Mouse (Mus musculus) forebrain, embryonic 16.5 days (tissue): ENCODE data around the gene Ablim1. TPM values are rescaled to one million over a fixed set of nuclear protein-coding genes. Genes with fewer than 3 reads are reported as not detected.

Source experiments
- ATAC-seq: fragments of 200-750 bp; cut with Nextera tagmentation; 2 replicates; pipeline ENCODE4 v1.8.0; 2017; ENCODE audit warnings: mild to moderate bottlenecking, moderate library complexity
- H3K27ac ChIP-seq: fragments of 300-500 bp; sonication (generic); 2 replicates; pipeline ENCODE4 v1.5.1; 2014; ENCODE audit warnings: low read length, control low read depth
- H3K27me3 ChIP-seq: fragments of 300-500 bp; sonication (generic); replicated peaks from 2 replicates; pipeline ENCODE4 v1.6.1; 2014; ENCODE audit warnings: low read length; ENCODE audit not compliant: control insufficient read depth, insufficient read depth
- H3K36me3 ChIP-seq: fragments of 300-500 bp; sonication (generic); 2 replicates; pipeline ENCODE4 v1.6.1; 2014; ENCODE audit not compliant: control insufficient read depth, insufficient read depth
- H3K4me1 ChIP-seq: fragments of 300-500 bp; sonication (generic); replicated peaks from 2 replicates; pipeline ENCODE4 v1.6.1; 2014; ENCODE audit warnings: low read length; ENCODE audit not compliant: control insufficient read depth, insufficient read depth
- H3K4me2 ChIP-seq: fragments of 300-500 bp; sonication (generic); 2 replicates; pipeline ENCODE4 v1.6.1; 2014; ENCODE audit warnings: mild to moderate bottlenecking, low read length, control low read depth
- H3K4me3 ChIP-seq: fragments of 300-500 bp; sonication (generic); replicated peaks from 2 replicates; pipeline ENCODE4 v1.5.1; 2014; ENCODE audit warnings: mild to moderate bottlenecking, low read length, control low read depth
- H3K9ac ChIP-seq: fragments of 300-500 bp; sonication (generic); replicated peaks from 2 replicates; pipeline ENCODE4 v1.6.1; 2014; ENCODE audit warnings: low read depth, low read length, control low read depth
- H3K9me3 ChIP-seq: fragments of 300-500 bp; sonication (generic); 2 replicates; pipeline ENCODE4 v1.6.1; 2016; ENCODE audit warnings: low read length; ENCODE audit not compliant: control insufficient read depth
- WGBS: fragments of 180-500 bp; shearing (Covaris S2); extraction: QIAGEN DNeasy Blood & Tissue Kit; methylation state at CpG from one replicate; pipeline ENCODE4 v1.1.7; 2014; 5-methylcytosine and 5-hydroxymethylcytosine counted together
- polyA plus RNA-seq: library from polyadenylated mRNA; unstranded; fragments of >200 nt; fragmentation: Nextera tagmentation; extraction: Ambion mirVana; gene quantifications from 2 replicates; pipeline ENCODE4 v1.2.1, GENCODE M21; 2015

Gene Ablim1
- polyA plus RNA-seq, 1 experiment from 2014 or later, result 47.1 TPM

GRCm38 (mm10) chr19:57358836-57359598 lies 44.3 kb upstream of the Ablim1 start:
- peaks cover 32% of the 10 kb centered on the region for H3K4me1 ChIP-seq
- H3K36me3 ChIP-seq, result no peaks in the 10 kb centered on the region
- H3K9me3 ChIP-seq, result no peaks in the 10 kb centered on the region
- no peak overlapping the region for H3K9ac ChIP-seq
- no peak for ATAC-seq
- WGBS, result 90% methylated on average over 20 of the region's 20 CpGs
- H3K4me3 ChIP-seq, result no peak overlapping the region
- H3K4me2 ChIP-seq, result peak overlapping the region; percentile 10; the same call in 1 of the 2 replicates
- no peak overlapping the region for H3K27ac ChIP-seq
- H3K27me3 ChIP-seq, result no peaks in the 10 kb centered on the region

GRCm38 (mm10) chr19:57358322-57358721 lies 43.6 kb upstream of the Ablim1 start:
- WGBS, result 79% methylated on average over 12 of the region's 12 CpGs
- H3K9me3 ChIP-seq, result no peaks in the 10 kb centered on the region
- no peak for ATAC-seq
- H3K4me1 ChIP-seq, result peaks cover 29% of the 10 kb centered on the region
- H3K4me2 ChIP-seq, result no peak overlapping the region
- H3K9ac ChIP-seq, result no peak overlapping the region
- no peaks in the 10 kb centered on the region for H3K36me3 ChIP-seq
- H3K27me3 ChIP-seq, result no peaks in the 10 kb centered on the region
- no peak overlapping the region for H3K4me3 ChIP-seq
- no peak overlapping the region for H3K27ac ChIP-seq

- no peak for ATAC-seq
- H3K36me3 ChIP-seq, result no peaks in the 10 kb centered on the region
- no peak overlapping the region for H3K4me2 ChIP-seq
- H3K4me3 ChIP-seq, result no peak overlapping the region
- no peak overlapping the region for H3K27ac ChIP-seq
- H3K4me1 ChIP-seq, result peaks cover 24% of the 10 kb centered on the region
- no peak overlapping the region for H3K9ac ChIP-seq
- no peaks in the 10 kb centered on the region for H3K9me3 ChIP-seq
- no peaks in the 10 kb centered on the region for H3K27me3 ChIP-seq
- WGBS, result 92% methylated on average over 5 of the region's 5 CpGs
These were observed 43.1 kb upstream of the Ablim1 start for GRCm38 (mm10) chr19:57357811-57358210.

GRCm38 (mm10) chr19:57357244-57357643 lies 42.5 kb upstream of the Ablim1 start:
- H3K4me2 ChIP-seq, result no peak overlapping the region
- WGBS, result 75% methylated on average over 6 of the region's 6 CpGs
- no peak for ATAC-seq
- H3K36me3 ChIP-seq, result no peaks in the 10 kb centered on the region
- no peak overlapping the region for H3K9ac ChIP-seq
- H3K27ac ChIP-seq, result no peak overlapping the region
- no peaks in the 10 kb centered on the region for H3K9me3 ChIP-seq
- peaks cover 19% of the 10 kb centered on the region for H3K4me1 ChIP-seq
- H3K4me3 ChIP-seq, result no peak overlapping the region
- H3K27me3 ChIP-seq, result no peaks in the 10 kb centered on the region

GRCm38 (mm10) chr19:57356273-57356672 lies 41.6 kb upstream of the Ablim1 start:
- Histone ChIP-seq H3K27ac (no peak overlapping the region), H3K9ac (no peak overlapping the region), H3K9me3 (no peaks in the 10 kb centered on the region), H3K4me3 (no peak overlapping the region), H3K4me1 (peaks cover 17% of the 10 kb centered on the region), H3K36me3 (no peaks in the 10 kb centered on the region), H3K4me2 (no peak overlapping the region), H3K27me3 (no peaks in the 10 kb centered on the region)
- ATAC-seq, result no peak
- WGBS, result 86% methylated on average over 7 of the region's 7 CpGs

- ATAC-seq, result no peak
- no peak overlapping the region for H3K4me3 ChIP-seq
- H3K27me3 ChIP-seq, result no peaks in the 10 kb centered on the region
- no peak overlapping the region for H3K9ac ChIP-seq
- no peaks in the 10 kb centered on the region for H3K9me3 ChIP-seq
- no peaks in the 10 kb centered on the region for H3K36me3 ChIP-seq
- H3K4me2 ChIP-seq, result no peak overlapping the region
- 86% methylated on average over 16 of the region's 16 CpGs for WGBS
- peaks cover 17% of the 10 kb centered on the region for H3K4me1 ChIP-seq
- no peak overlapping the region for H3K27ac ChIP-seq
These were observed 40.9 kb upstream of the Ablim1 start for GRCm38 (mm10) chr19:57355451-57356251.

GRCm38 (mm10) chr19:57354715-57355114 lies 40.0 kb upstream of the Ablim1 start:
- Histone ChIP-seq H3K4me3 (no peak overlapping the region), H3K9ac (no peak overlapping the region), H3K4me2 (no peak overlapping the region), H3K9me3 (no peaks in the 10 kb centered on the region), H3K27me3 (no peaks in the 10 kb centered on the region), H3K4me1 (peaks cover 9% of the 10 kb centered on the region), H3K36me3 (no peaks in the 10 kb centered on the region), H3K27ac (no peak overlapping the region)
- 86% methylated on average over 6 of the region's 6 CpGs for WGBS
- no peak for ATAC-seq

- WGBS, result 85% methylated on average over 11 of the region's 11 CpGs
- Histone ChIP-seq H3K4me1 (peaks cover 5% of the 10 kb centered on the region), H3K27me3 (no peaks in the 10 kb centered on the region), H3K36me3 (no peaks in the 10 kb centered on the region), H3K9ac (no peak overlapping the region), H3K27ac (no peak overlapping the region), H3K4me3 (no peak overlapping the region), H3K4me2 (no peak overlapping the region), H3K9me3 (no peaks in the 10 kb centered on the region)
- ATAC-seq, result no peak
These were observed 39.3 kb upstream of the Ablim1 start for GRCm38 (mm10) chr19:57354050-57354449.

GRCm38 (mm10) chr19:57353228-57353627 lies 38.5 kb upstream of the Ablim1 start:
- no peak overlapping the region for H3K9ac ChIP-seq
- H3K27me3 ChIP-seq, result no peaks in the 10 kb centered on the region
- H3K9me3 ChIP-seq, result no peaks in the 10 kb centered on the region
- no peak overlapping the region for H3K4me3 ChIP-seq
- no peak for ATAC-seq
- WGBS, result 84% methylated on average over 10 of the region's 10 CpGs
- no peak overlapping the region for H3K4me2 ChIP-seq
- peaks cover 4% of the 10 kb centered on the region; the same call in 1 of the 2 replicates for H3K4me1 ChIP-seq
- H3K27ac ChIP-seq, result no peak overlapping the region
- H3K36me3 ChIP-seq, result no peaks in the 10 kb centered on the region
